Mouse (Mus musculus): ENCODE results near the gene Ugt1a7c. TPM values are rescaled to one million over a fixed set of nuclear protein-coding genes. Genes with fewer than 3 reads are reported as not detected.

Ugt1a7c gene
- polyA plus RNA-seq, 1 experiment from 2014 or later: 1.4 TPM

GRCm38 (mm10) chr1:88230421-88230820, 135.6 kb downstream of the Ugt1a7c start:
- no peaks in the 10 kb centered on the region for H3K36me3 ChIP-seq
- no peak for ATAC-seq (ENCODE audit: low FRiP score, low read depth)
- H3K4me2 ChIP-seq (replicated peaks): no peak overlapping the region
- H3K9me3 ChIP-seq: peaks cover 100% of the 10 kb centered on the region
- no peak overlapping the region for H3K27ac ChIP-seq
- H3K27me3 ChIP-seq: no peaks in the 10 kb centered on the region
- no peaks in the 10 kb centered on the region for H3K4me1 ChIP-seq
- no peak overlapping the region for H3K4me3 ChIP-seq
- 73% methylated on average over 7 of the region's 7 CpGs for WGBS
- H3K9ac ChIP-seq: no peak overlapping the region

GRCm38 (mm10) chr1:88230981-88231802, 136.3 kb downstream of the Ugt1a7c start:
- Histone ChIP-seq H3K27ac (no peak overlapping the region), H3K27me3 (no peaks in the 10 kb centered on the region), H3K4me3 (no peak overlapping the region), H3K9me3 (peaks cover 100% of the 10 kb centered on the region), H3K4me1 (no peaks in the 10 kb centered on the region), H3K4me2 (replicated peaks) (no peak overlapping the region), H3K36me3 (no peaks in the 10 kb centered on the region), H3K9ac (no peak overlapping the region)
- 76% methylated on average over 6 of the region's 6 CpGs for WGBS
- ATAC-seq (ENCODE audit: low FRiP score, low read depth): no peak

- Histone ChIP-seq H3K4me1 (no peaks in the 10 kb centered on the region), H3K4me2 (replicated peaks) (no peak overlapping the region), H3K9ac (no peak overlapping the region), H3K36me3 (no peaks in the 10 kb centered on the region), H3K9me3 (peaks cover 97% of the 10 kb centered on the region), H3K27ac (no peak overlapping the region), H3K27me3 (no peaks in the 10 kb centered on the region), H3K4me3 (no peak overlapping the region)
- 70% methylated on average over 7 of the region's 7 CpGs for WGBS
- no peak for ATAC-seq (ENCODE audit: low FRiP score, low read depth)
Observed at GRCm38 (mm10) chr1:88231803-88232499, 137.1 kb downstream of the Ugt1a7c start.

GRCm38 (mm10) chr1:88232664-88233380, 138.0 kb downstream of the Ugt1a7c start:
- Histone ChIP-seq H3K4me1 (no peaks in the 10 kb centered on the region), H3K9ac (no peak overlapping the region), H3K27ac (no peak overlapping the region), H3K9me3 (peaks cover 97% of the 10 kb centered on the region), H3K4me2 (replicated peaks) (no peak overlapping the region), H3K36me3 (no peaks in the 10 kb centered on the region), H3K27me3 (no peaks in the 10 kb centered on the region), H3K4me3 (no peak overlapping the region)
- 57% methylated on average over 3 of the region's 3 CpGs for WGBS
- ATAC-seq (ENCODE audit: low FRiP score, low read depth): no peak

- H3K4me2 ChIP-seq (replicated peaks): no peak overlapping the region
- H3K27ac ChIP-seq: no peak overlapping the region
- no peak overlapping the region for H3K9ac ChIP-seq
- H3K9me3 ChIP-seq: peaks cover 97% of the 10 kb centered on the region
- H3K4me3 ChIP-seq: no peak overlapping the region
- no peak for ATAC-seq (ENCODE audit: low FRiP score, low read depth)
- H3K36me3 ChIP-seq: no peaks in the 10 kb centered on the region
- H3K4me1 ChIP-seq: no peaks in the 10 kb centered on the region
- WGBS: 70% methylated on average over 14 of the region's 14 CpGs
- H3K27me3 ChIP-seq: no peaks in the 10 kb centered on the region
Observed at GRCm38 (mm10) chr1:88233421-88234247, 138.8 kb downstream of the Ugt1a7c start.

- H3K9ac ChIP-seq: no peak overlapping the region
- ATAC-seq (ENCODE audit: low FRiP score, low read depth): no peak
- H3K4me1 ChIP-seq: no peaks in the 10 kb centered on the region
- H3K9me3 ChIP-seq: peaks cover 97% of the 10 kb centered on the region
- no peaks in the 10 kb centered on the region for H3K36me3 ChIP-seq
- no peak overlapping the region for H3K27ac ChIP-seq
- 65% methylated on average over 4 of the region's 4 CpGs for WGBS
- no peaks in the 10 kb centered on the region for H3K27me3 ChIP-seq
- no peak overlapping the region for H3K4me2 ChIP-seq (replicated peaks)
- H3K4me3 ChIP-seq: no peak overlapping the region
Observed at GRCm38 (mm10) chr1:88234248-88234610, 139.4 kb downstream of the Ugt1a7c start.

- peaks cover 97% of the 10 kb centered on the region for H3K9me3 ChIP-seq
- no peak overlapping the region for H3K4me2 ChIP-seq (replicated peaks)
- no peaks in the 10 kb centered on the region for H3K36me3 ChIP-seq
- no peak for ATAC-seq (ENCODE audit: low FRiP score, low read depth)
- WGBS: 44% methylated on average over 5 of the region's 5 CpGs
- no peak overlapping the region for H3K9ac ChIP-seq
- H3K4me3 ChIP-seq: no peak overlapping the region
- H3K27me3 ChIP-seq: no peaks in the 10 kb centered on the region
- no peak overlapping the region for H3K27ac ChIP-seq
- H3K4me1 ChIP-seq: no peaks in the 10 kb centered on the region
Observed at GRCm38 (mm10) chr1:88234646-88235045, 139.8 kb downstream of the Ugt1a7c start.

- ATAC-seq (ENCODE audit: low FRiP score, low read depth): 0 out of 2 replicates have a peak, but pooled peaks have one; percentile 1
- Histone ChIP-seq H3K4me1 (no peaks in the 10 kb centered on the region), H3K4me2 (replicated peaks) (no peak overlapping the region), H3K4me3 (no peak overlapping the region), H3K9ac (no peak overlapping the region), H3K9me3 (peaks cover 97% of the 10 kb centered on the region), H3K36me3 (no peaks in the 10 kb centered on the region), H3K27ac (no peak overlapping the region), H3K27me3 (no peaks in the 10 kb centered on the region)
- 65% methylated on average over 11 of the region's 11 CpGs for WGBS
Observed at GRCm38 (mm10) chr1:88235046-88235893, 140.4 kb downstream of the Ugt1a7c start.

GRCm38 (mm10) chr1:88235894-88236415, 141.1 kb downstream of the Ugt1a7c start:
- Histone ChIP-seq H3K9me3 (peaks cover 97% of the 10 kb centered on the region), H3K4me1 (no peaks in the 10 kb centered on the region), H3K4me3 (no peak overlapping the region), H3K36me3 (no peaks in the 10 kb centered on the region), H3K4me2 (replicated peaks) (no peak overlapping the region), H3K9ac (no peak overlapping the region), H3K27me3 (no peaks in the 10 kb centered on the region), H3K27ac (no peak overlapping the region)
- no peak for ATAC-seq (ENCODE audit: low FRiP score, low read depth)
- 67% methylated on average over 4 of the region's 4 CpGs for WGBS

GRCm38 (mm10) chr1:88237311-88237710, 142.4 kb downstream of the Ugt1a7c start:
- H3K36me3 ChIP-seq: no peaks in the 10 kb centered on the region
- H3K4me1 ChIP-seq: no peaks in the 10 kb centered on the region
- H3K27ac ChIP-seq: no peak overlapping the region
- no peak overlapping the region for H3K4me3 ChIP-seq
- WGBS: 79% methylated on average over 5 of the region's 5 CpGs
- no peak overlapping the region for H3K9ac ChIP-seq
- no peaks in the 10 kb centered on the region for H3K27me3 ChIP-seq
- ATAC-seq (ENCODE audit: low FRiP score, low read depth): no peak
- H3K4me2 ChIP-seq (replicated peaks): no peak overlapping the region
- H3K9me3 ChIP-seq: peaks cover 95% of the 10 kb centered on the region

GRCm38 (mm10) chr1:88238771-88239170, 143.9 kb downstream of the Ugt1a7c start:
- no peaks in the 10 kb centered on the region for H3K36me3 ChIP-seq
- ATAC-seq (ENCODE audit: low FRiP score, low read depth): no peak
- H3K4me2 ChIP-seq (replicated peaks): no peak overlapping the region
- H3K27me3 ChIP-seq: no peaks in the 10 kb centered on the region
- no peak overlapping the region for H3K27ac ChIP-seq
- H3K4me1 ChIP-seq: no peaks in the 10 kb centered on the region
- 79% methylated on average over 6 of the region's 6 CpGs for WGBS
- no peak overlapping the region for H3K4me3 ChIP-seq
- H3K9me3 ChIP-seq: peaks cover 94% of the 10 kb centered on the region
- H3K9ac ChIP-seq: no peak overlapping the region
